Mouse (Mus musculus): ENCODE measurements around the gene Vdac1.

Gene Vdac1

GRCm38 (mm10) chr11:52360471-52361277, at the start of gene Vdac1:
Gene Vdac1, plus strand, starts transcription at chr11:52360860.
- peak; percentile 90 for ATAC-seq (ENCODE audit: insufficient number of reproducible peaks, low FRiP score, low TSS enrichment)

- ATAC-seq (ENCODE audit: insufficient number of reproducible peaks, low FRiP score, low TSS enrichment), result no peak
Observed at GRCm38 (mm10) chr11:52314102-52314793, 46.4 kb upstream of the Vdac1 start.

GRCm38 (mm10) chr11:52318445-52318844, 42.2 kb upstream of the Vdac1 start:
- no peak for ATAC-seq (ENCODE audit: insufficient number of reproducible peaks, low FRiP score, low TSS enrichment)

GRCm38 (mm10) chr11:52319664-52320063, 41.0 kb upstream of the Vdac1 start:
- ATAC-seq (ENCODE audit: insufficient number of reproducible peaks, low FRiP score, low TSS enrichment), result no peak

GRCm38 (mm10) chr11:52320529-52320928, 40.1 kb upstream of the Vdac1 start:
- no peak for ATAC-seq (ENCODE audit: insufficient number of reproducible peaks, low FRiP score, low TSS enrichment)

- ATAC-seq (ENCODE audit: insufficient number of reproducible peaks, low FRiP score, low TSS enrichment), result no peak
Observed at GRCm38 (mm10) chr11:52321540-52321939, 39.1 kb upstream of the Vdac1 start.

- no peak for ATAC-seq (ENCODE audit: insufficient number of reproducible peaks, low FRiP score, low TSS enrichment)
Observed at GRCm38 (mm10) chr11:52324442-52325367, 36.0 kb upstream of the Vdac1 start.

GRCm38 (mm10) chr11:52327313-52327712, 33.3 kb upstream of the Vdac1 start:
- ATAC-seq (ENCODE audit: insufficient number of reproducible peaks, low FRiP score, low TSS enrichment), result no peak

- ATAC-seq (ENCODE audit: insufficient number of reproducible peaks, low FRiP score, low TSS enrichment), result no peak
Observed at GRCm38 (mm10) chr11:52332421-52333118, 28.1 kb upstream of the Vdac1 start.

- peak; percentile 93 for ATAC-seq (ENCODE audit: insufficient number of reproducible peaks, low FRiP score, low TSS enrichment)
Observed at GRCm38 (mm10) chr11:52333616-52334015, 27.0 kb upstream of the Vdac1 start.

GRCm38 (mm10) chr11:52335263-52335662, 25.4 kb upstream of the Vdac1 start:
- ATAC-seq (ENCODE audit: insufficient number of reproducible peaks, low FRiP score, low TSS enrichment), result no peak

- no peak for ATAC-seq (ENCODE audit: insufficient number of reproducible peaks, low FRiP score, low TSS enrichment)
Observed at GRCm38 (mm10) chr11:52335924-52336323, 24.7 kb upstream of the Vdac1 start.

GRCm38 (mm10) chr11:52337651-52338295, 22.9 kb upstream of the Vdac1 start:
- ATAC-seq (ENCODE audit: insufficient number of reproducible peaks, low FRiP score, low TSS enrichment), result no peak

- ATAC-seq (ENCODE audit: insufficient number of reproducible peaks, low FRiP score, low TSS enrichment), result no peak
Observed at GRCm38 (mm10) chr11:52338351-52338750, 22.3 kb upstream of the Vdac1 start.

GRCm38 (mm10) chr11:52339098-52339497, 21.6 kb upstream of the Vdac1 start:
- no peak for ATAC-seq (ENCODE audit: insufficient number of reproducible peaks, low FRiP score, low TSS enrichment)

GRCm38 (mm10) chr11:52339512-52339911, 21.1 kb upstream of the Vdac1 start:
- no peak for ATAC-seq (ENCODE audit: insufficient number of reproducible peaks, low FRiP score, low TSS enrichment)

- ATAC-seq (ENCODE audit: insufficient number of reproducible peaks, low FRiP score, low TSS enrichment), result no peak
Observed at GRCm38 (mm10) chr11:52340123-52340864, 20.4 kb upstream of the Vdac1 start.

GRCm38 (mm10) chr11:52341001-52341400, 19.7 kb upstream of the Vdac1 start:
- ATAC-seq (ENCODE audit: insufficient number of reproducible peaks, low FRiP score, low TSS enrichment), result no peak

GRCm38 (mm10) chr11:52341476-52341875, 19.2 kb upstream of the Vdac1 start:
- ATAC-seq (ENCODE audit: insufficient number of reproducible peaks, low FRiP score, low TSS enrichment), result no peak
